Mouse (Mus musculus) c-Kit-positive CD71-negative TER-119-negative erythroid progenitor cells, embryonic 14.5 days (primary cell): ENCODE measurements around the gene Gucy2d.

Experiments
- DNase-seq: peaks from one replicate; pipeline ENCODE4 v3.0.0-alpha.2; 2013; ENCODE audit warnings: low read depth

Gucy2d gene

GRCm38 (mm10) chr7:98447585-98448308, 7.5 kb downstream of the Gucy2d start:
- peak; percentile 37 for DNase-seq

GRCm38 (mm10) chr7:98448309-98448630, 8.1 kb downstream of the Gucy2d start:
- DNase-seq = no peak

GRCm38 (mm10) chr7:98449696-98450095, 9.5 kb downstream of the Gucy2d start:
- DNase-seq = no peak

- DNase-seq = no peak
These were observed 14.3 kb downstream of the Gucy2d start for GRCm38 (mm10) chr7:98454397-98455120.

GRCm38 (mm10) chr7:98460319-98460718, 20.1 kb downstream of the Gucy2d start:
- no peak for DNase-seq

GRCm38 (mm10) chr7:98469089-98469488, 28.9 kb downstream of the Gucy2d start:
- no peak for DNase-seq

- DNase-seq = no peak
These were observed 32.3 kb downstream of the Gucy2d start for GRCm38 (mm10) chr7:98472529-98472928.

GRCm38 (mm10) chr7:98474558-98474957, 34.3 kb downstream of the Gucy2d start:
- DNase-seq = no peak

- DNase-seq = no peak
These were observed 36.9 kb downstream of the Gucy2d start for GRCm38 (mm10) chr7:98477153-98477552.

- no peak for DNase-seq
These were observed 40.3 kb downstream of the Gucy2d start for GRCm38 (mm10) chr7:98480481-98480880.

- DNase-seq = peak; percentile 69
These were observed 41.0 kb downstream of the Gucy2d start for GRCm38 (mm10) chr7:98481066-98481734.

GRCm38 (mm10) chr7:98481861-98482260, 41.6 kb downstream of the Gucy2d start:
- DNase-seq = no peak

GRCm38 (mm10) chr7:98482551-98483267, 42.5 kb downstream of the Gucy2d start:
- DNase-seq = no peak

- DNase-seq = no peak
These were observed 43.0 kb downstream of the Gucy2d start for GRCm38 (mm10) chr7:98483268-98483607.

GRCm38 (mm10) chr7:98484878-98485277, 44.7 kb downstream of the Gucy2d start:
- no peak for DNase-seq

GRCm38 (mm10) chr7:98485508-98485907, 45.3 kb downstream of the Gucy2d start:
- no peak for DNase-seq

GRCm38 (mm10) chr7:98486471-98486917, 46.3 kb downstream of the Gucy2d start:
- no peak for DNase-seq

- no peak for DNase-seq
These were observed 47.2 kb downstream of the Gucy2d start for GRCm38 (mm10) chr7:98487202-98487980.

- peak; percentile 26 for DNase-seq
These were observed 48.3 kb downstream of the Gucy2d start for GRCm38 (mm10) chr7:98488398-98489130.

- no peak for DNase-seq
These were observed 48.9 kb downstream of the Gucy2d start, which contains the start of gene Lrrc32 for GRCm38 (mm10) chr7:98489131-98489530. TSS of gene Lrrc32 (plus strand) at chr7:98489283.

GRCm38 (mm10) chr7:98489623-98490084, 49.4 kb downstream of the Gucy2d start:
- peak; percentile 57 for DNase-seq
